ENCODE assay signal across 23 mouse cellular contexts in genomic region chr9:87848882-87849281, GRCm38 (mm10).
DNase-seq lines count a peak whose midpoint lies in the region; ATAC-seq and TF ChIP-seq lines count a peak whose summit lies in the region.
"Had no signal": no experiment of that assay in that cellular context is flagged by ENCODE, and none has a peak within 500 bp of the region (broad histone marks: within the 10 kb centered on the region; RNA-seq: fewer than 3 reads in every experiment).

No protein-coding gene starts in this region.

- no peaks in the 10 kb centered on the region for H3K36me3 ChIP-seq in heart, postnatal 0 days (replicated peaks; ENCODE audit: control insufficient read depth, insufficient read depth, low read length)
- H3K36me3 ChIP-seq: embryonic facial prominence, embryonic 12.5 days; heart, embryonic 13.5 days; stomach, embryonic 15.5 days had no signal

- WGBS in heart, postnatal 0 days: 31% methylated on average over 5 of the region's 5 CpGs

- no peak overlapping the region for H3K9ac ChIP-seq in heart, postnatal 0 days (replicated peaks; ENCODE audit: low read depth, low read length)
- H3K9ac ChIP-seq: embryonic facial prominence, embryonic 12.5 days; heart, embryonic 13.5 days; hindbrain, embryonic 14.5 days; liver, postnatal 0 days; stomach, embryonic 15.5 days had no signal

- no peak overlapping the region for H3K27ac ChIP-seq in heart, postnatal 0 days (ENCODE audit: low read depth)
- H3K27ac ChIP-seq: embryonic facial prominence, embryonic 12.5 days; heart, embryonic 13.5 days; hindbrain, embryonic 14.5 days; stomach, embryonic 15.5 days had no signal

- no peak for TF ChIP-seq CTCF in heart, postnatal 0 days (IDR thresholded peaks at IDR 0.05; ENCODE audit: low read depth)

- H3K4me1 ChIP-seq in heart, postnatal 0 days (ENCODE audit: control insufficient read depth, insufficient read depth): no peaks in the 10 kb centered on the region
- H3K4me1 ChIP-seq: embryonic facial prominence, embryonic 12.5 days; stomach, embryonic 15.5 days had no signal

- no peak overlapping the region for H3K4me3 ChIP-seq in heart, postnatal 0 days (ENCODE audit: low read depth, low read length)
- H3K4me3 ChIP-seq: embryonic facial prominence, embryonic 12.5 days; heart, embryonic 13.5 days; stomach, embryonic 15.5 days had no signal

- 0 out of 2 replicates have a peak, but pooled peaks have one; percentile 33 for TF ChIP-seq EP300 in heart, postnatal 0 days (IDR thresholded peaks at IDR 0.05; ENCODE audit: low read depth)

- no peaks in the 10 kb centered on the region for H3K9me3 ChIP-seq in heart, postnatal 0 days (replicated peaks; ENCODE audit: control insufficient read depth, low read length)
- H3K9me3 ChIP-seq: embryonic facial prominence, embryonic 12.5 days; heart, embryonic 13.5 days; stomach, embryonic 15.5 days had no signal

- H3K4me2 ChIP-seq in heart, postnatal 0 days (ENCODE audit: low read depth, low read length): no peak overlapping the region
- H3K4me2 ChIP-seq: embryonic facial prominence, embryonic 12.5 days; heart, embryonic 13.5 days; hindbrain, embryonic 14.5 days; liver, embryonic 11.5 days; midbrain, embryonic 11.5 days; stomach, embryonic 15.5 days had no signal

- peaks cover 69% of the 10 kb centered on the region for H3K27me3 ChIP-seq in heart, postnatal 0 days (ENCODE audit: control insufficient read depth, insufficient read depth, low read length)
- H3K27me3 ChIP-seq: embryonic facial prominence, embryonic 12.5 days; stomach, embryonic 15.5 days had no signal

- peak; percentile 83 for ATAC-seq in heart, postnatal 0 days (ENCODE audit: insufficient read depth, low read depth)
- ATAC-seq: liver, postnatal 0 days; lung, postnatal 0 days had no signal

- peak; percentile 12 for DNase-seq in gastrocnemius, postnatal 14 days
- no peak for DNase-seq in gastrocnemius, postnatal 10 days
- peak; percentile 52 for DNase-seq in heart, postnatal 0 days (ENCODE audit: low spot score)
- DNase-seq in heart, postnatal 14 days: no peak
- peak; percentile 14 for DNase-seq in testis, postnatal 14 days (ENCODE audit: low spot score)
- DNase-seq in testis, postnatal 10 days (ENCODE audit: low spot score): no peak
- no peak for DNase-seq in lung, postnatal 10 days
- DNase-seq: adrenal gland, adult 2 months; cerebellum, adult 11-12 months; cerebellum, postnatal 10 days; kidney, adult 2 months; kidney, postnatal 14 days; left cerebral cortex, postnatal 4 days; liver, postnatal 0 days; thymus, adult 2 months; thymus, postnatal 4 days had no signal

- intact Hi-C loops in gastrocnemius, postnatal 14 days (cut with DNase I; ENCODE audit: low total_unique reads): no loop called here
- intact Hi-C loops in heart, postnatal 14 days (cut with DNase I): no loop called here

Comparison
In these comparisons a context has a peak if more than half of its experiments do, and no peak if none do; other contexts are left out.
1. DNase-seq: peak in gastrocnemius, postnatal 14 days (single experiment), heart, postnatal 0 days (single experiment) and testis, postnatal 14 days (single experiment); none in gastrocnemius, postnatal 10 days (single experiment), heart, postnatal 14 days (0 of 2), testis, postnatal 10 days (single experiment) and lung, postnatal 10 days (single experiment).